Comparison of ENCODE assay signal across 9 mouse cellular contexts in the genomic region with DNA sequence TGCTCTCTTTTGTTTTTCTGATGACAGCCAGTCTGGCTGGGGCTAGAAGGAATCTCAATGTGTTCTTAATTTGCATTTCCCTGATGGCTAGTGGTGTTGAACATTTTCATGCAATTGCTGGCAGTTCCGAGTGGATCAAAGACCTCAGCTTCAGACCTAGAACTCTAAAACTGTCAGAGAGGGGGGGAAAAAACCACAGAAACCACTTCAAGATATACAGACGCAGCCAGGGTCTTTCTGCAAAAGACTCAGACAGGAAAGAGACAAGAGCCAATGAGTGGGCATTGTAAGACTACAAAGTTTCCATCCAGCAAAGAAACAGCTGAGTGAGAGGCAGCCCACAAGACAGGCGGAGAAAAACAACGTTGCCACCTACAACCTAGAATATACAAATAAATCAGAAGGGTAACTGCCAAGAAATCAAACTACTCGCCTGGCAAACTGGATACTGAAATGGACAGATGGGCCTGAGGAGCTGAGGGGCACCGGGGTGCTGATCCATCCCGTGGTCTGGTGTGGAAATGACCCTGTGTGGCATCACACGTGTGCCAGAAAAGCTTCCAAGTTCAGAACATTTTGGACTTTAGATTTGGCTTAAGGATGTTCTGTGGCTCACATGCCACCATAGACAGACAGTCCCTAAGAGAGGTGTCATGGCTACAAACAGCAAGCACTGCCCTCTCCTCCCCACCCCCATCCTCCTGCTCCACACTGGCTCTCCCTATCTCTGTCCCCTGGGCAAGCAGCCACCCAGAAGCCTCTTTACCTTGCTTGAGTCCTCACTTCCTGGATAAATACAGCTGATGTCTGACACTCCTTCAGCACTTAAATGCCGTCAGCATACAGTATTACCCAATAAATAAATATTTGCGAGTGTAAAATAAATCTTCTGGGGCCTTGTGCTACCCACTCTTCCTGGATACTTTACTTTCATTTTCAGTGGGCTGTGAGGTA. TPM values are rescaled to one million over a fixed set of nuclear protein-coding genes. Genes with fewer than 3 reads are reported as not detected.
DNase-seq lines count a peak whose midpoint lies in the region; ATAC-seq lines count a peak whose summit lies in the region.
"Had no signal": no experiment of that assay in that cellular context is flagged by ENCODE, and none has a peak within 500 bp of the region (broad histone marks: within the 10 kb centered on the region; RNA-seq: fewer than 3 reads in every experiment).

No protein-coding gene starts in this region.

- H3K4me1 ChIP-seq in midbrain, embryonic 14.5 days (ENCODE audit: control insufficient read depth, insufficient read depth, low read length) = peaks cover 33% of the 10 kb centered on the region
- H3K4me1 ChIP-seq in midbrain, embryonic 11.5 days (ENCODE audit: control insufficient read depth, insufficient read depth, low read length) = peaks cover 2% of the 10 kb centered on the region; the same call in 1 of the 2 replicates

- no peak overlapping the region for H3K4me2 ChIP-seq in midbrain, embryonic 14.5 days (ENCODE audit: low read length)
- H3K4me2 ChIP-seq in midbrain, embryonic 11.5 days = no peak overlapping the region

- peak overlapping the region; percentile 57 for H3K27ac ChIP-seq in midbrain, embryonic 14.5 days (replicated peaks; ENCODE audit: low read depth, low read length)
- no peak overlapping the region for H3K27ac ChIP-seq in midbrain, embryonic 11.5 days (ENCODE audit: low read depth, low read length)

- H3K36me3 ChIP-seq in midbrain, embryonic 14.5 days (ENCODE audit: control insufficient read depth, insufficient read depth, low read length) = no peaks in the 10 kb centered on the region
- H3K36me3 ChIP-seq in midbrain, embryonic 11.5 days (ENCODE audit: control insufficient read depth, insufficient read depth, low read length) = no peaks in the 10 kb centered on the region

- DNase-seq in cerebellum, postnatal 10 days = peak; percentile 63
- no peak for DNase-seq in cerebellum, postnatal 4 days (ENCODE audit: low spot score in 2 of 2)
- peak; percentile 56 for DNase-seq in midbrain, embryonic 14.5 days
- no peak for DNase-seq in midbrain, embryonic 11.5 days (ENCODE audit: low spot score, missing footprints)
- DNase-seq in lung, postnatal 10 days = peak; percentile 63
- peak; percentile 16 for DNase-seq in thymus, postnatal 4 days
- DNase-seq in cerebellum, adult 9-10 months = no peak
- DNase-seq in kidney, postnatal 14 days = no peak

- no peaks in the 10 kb centered on the region for H3K9me3 ChIP-seq in midbrain, embryonic 14.5 days (ENCODE audit: control insufficient read depth, low read length)
- no peaks in the 10 kb centered on the region for H3K9me3 ChIP-seq in midbrain, embryonic 11.5 days (ENCODE audit: control insufficient read depth, low read length)

- H3K27me3 ChIP-seq in midbrain, embryonic 14.5 days (ENCODE audit: control insufficient read depth, insufficient read depth, low read length) = no peaks in the 10 kb centered on the region
- H3K27me3 ChIP-seq in midbrain, embryonic 11.5 days (ENCODE audit: control insufficient read depth, insufficient read depth, low read length) = no peaks in the 10 kb centered on the region

- no peak for ATAC-seq in midbrain, embryonic 14.5 days (ENCODE audit: low FRiP score, low TSS enrichment)
- no peak for ATAC-seq in midbrain, embryonic 11.5 days (ENCODE audit: low FRiP score)

- 72% methylated on average over 10 of the region's 10 CpGs for WGBS in midbrain, embryonic 14.5 days
- WGBS in midbrain, embryonic 11.5 days = 66% methylated on average over 10 of the region's 10 CpGs

- H3K4me3 ChIP-seq in midbrain, embryonic 14.5 days (replicated peaks; ENCODE audit: low read depth, low read length) = no peak overlapping the region
- no peak overlapping the region for H3K4me3 ChIP-seq in midbrain, embryonic 11.5 days (ENCODE audit: low read depth, low read length)

- no peak overlapping the region for H3K9ac ChIP-seq in midbrain, embryonic 14.5 days (replicated peaks; ENCODE audit: low read length)
- H3K9ac ChIP-seq in midbrain, embryonic 11.5 days (ENCODE audit: low read length) = no peak overlapping the region

RNA-seq across cellular contexts. Expression of a gene that starts 19.8 kb away (rescaled TPM):
- polyA plus RNA-seq in midbrain, embryonic 14.5 days (2014; fragmentation: Nextera tagmentation; extraction: Ambion mirVana) = 16.3 and 18.7 TPM in 2 replicates
- polyA plus RNA-seq in midbrain, embryonic 11.5 days (2014; fragmentation: Nextera tagmentation; extraction: Ambion mirVana) = 4.2 and 4.6 TPM in 2 replicates

RNA-seq across cellular contexts. Expression of a gene that starts 34.5 kb away (rescaled TPM):
- polyA plus RNA-seq in midbrain, embryonic 14.5 days (2014; fragmentation: Nextera tagmentation; extraction: Ambion mirVana) = not detected in 2 replicates
- not detected in 2 replicates for polyA plus RNA-seq in midbrain, embryonic 11.5 days (2014; fragmentation: Nextera tagmentation; extraction: Ambion mirVana)
- polyA plus RNA-seq: testis, adult 2 months had no signal

RNA-seq across cellular contexts. Expression of a gene that starts 46.0 kb away (rescaled TPM):
- polyA plus RNA-seq in midbrain, embryonic 14.5 days (2014; fragmentation: Nextera tagmentation; extraction: Ambion mirVana) = 0.70 and 0.77 TPM in 2 replicates
- 0.18 TPM in 1 of 2 replicates, not detected in the other for polyA plus RNA-seq in midbrain, embryonic 11.5 days (2014; fragmentation: Nextera tagmentation; extraction: Ambion mirVana)

Comparison
In these comparisons a context has a peak if more than half of its experiments do, and no peak if none do; other contexts are left out.
1. DNase-seq: peak in cerebellum, postnatal 10 days (2 of 2), midbrain, embryonic 14.5 days (single experiment), lung, postnatal 10 days (single experiment) and thymus, postnatal 4 days (single experiment); none in cerebellum, postnatal 4 days (0 of 2), midbrain, embryonic 11.5 days (single experiment), cerebellum, adult 9-10 months (single experiment) and kidney, postnatal 14 days (single experiment).